In the genomic region with DNA sequence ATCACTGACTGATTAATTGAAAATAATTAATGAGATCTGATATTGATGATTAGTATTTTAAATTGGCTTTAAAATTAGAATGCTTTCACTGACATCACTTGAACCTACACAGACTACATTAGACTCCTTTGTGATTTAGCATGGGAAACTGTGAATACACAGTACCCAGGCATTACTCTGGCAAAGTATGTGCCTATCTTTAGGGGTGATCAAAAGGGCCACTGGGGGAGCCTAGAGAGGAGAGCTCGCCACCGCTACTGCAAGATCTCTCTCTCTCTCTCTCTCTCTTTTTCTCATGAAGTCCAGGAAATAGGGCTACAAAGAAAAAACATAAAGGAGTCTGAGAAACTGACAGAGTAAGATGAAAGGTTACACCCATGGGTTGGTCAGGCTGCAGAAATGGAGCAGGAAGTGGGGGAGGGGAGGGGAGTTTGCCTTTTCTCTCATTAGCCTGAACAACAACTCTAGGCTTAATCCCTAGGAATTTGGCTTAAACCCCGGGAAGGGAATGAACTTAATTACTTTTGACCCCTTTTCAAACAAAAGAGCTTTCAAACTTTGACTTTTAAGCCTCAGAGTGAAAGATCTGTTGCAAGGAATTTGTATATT, we compare ENCODE assay signal across 10 mouse cellular contexts. TPM values are rescaled to one million over a fixed set of nuclear protein-coding genes. Genes with fewer than 3 reads are reported as not detected.
DNase-seq lines count a peak whose midpoint lies in the region; ATAC-seq lines count a peak whose summit lies in the region.
"Had no signal": no experiment of that assay in that cellular context is flagged by ENCODE, and none has a peak within 500 bp of the region (broad histone marks: within the 10 kb centered on the region; RNA-seq: fewer than 3 reads in every experiment).

No protein-coding gene starts in this region.

- no peak overlapping the region for H3K4me2 ChIP-seq in forebrain, embryonic 11.5 days (ENCODE audit: low read depth, low read length, severe bottlenecking)
- H3K4me2 ChIP-seq in forebrain, embryonic 12.5 days = no peak overlapping the region
- H3K4me2 ChIP-seq in neural tube, embryonic 15.5 days = no peak overlapping the region
- H3K4me2 ChIP-seq: midbrain, embryonic 12.5 days had no signal

- ATAC-seq in forebrain, embryonic 11.5 days (replicated peaks; ENCODE audit: low FRiP score) = peak; percentile 36; the same call in 1 of the 2 replicates
- no peak for ATAC-seq in forebrain, embryonic 12.5 days (ENCODE audit: low FRiP score)
- ATAC-seq in neural tube, embryonic 15.5 days (ENCODE audit: low FRiP score) = no peak

- 0% methylated on average over 3 of the region's 3 CpGs for WGBS in forebrain, embryonic 11.5 days
- 2% methylated on average over 3 of the region's 3 CpGs for WGBS in forebrain, embryonic 12.5 days
- WGBS in neural tube, embryonic 15.5 days = 36% methylated on average over 3 of the region's 3 CpGs

- H3K4me1 ChIP-seq in forebrain, embryonic 11.5 days (replicated peaks; ENCODE audit: control insufficient read depth, insufficient read depth, low read length) = no peaks in the 10 kb centered on the region
- no peaks in the 10 kb centered on the region; the same call in 1 of the 2 replicates for H3K4me1 ChIP-seq in forebrain, embryonic 12.5 days
- no peaks in the 10 kb centered on the region for H3K4me1 ChIP-seq in neural tube, embryonic 15.5 days

- H3K9me3 ChIP-seq in forebrain, embryonic 11.5 days (ENCODE audit: control insufficient read depth, low read length) = no peaks in the 10 kb centered on the region
- no peaks in the 10 kb centered on the region for H3K9me3 ChIP-seq in forebrain, embryonic 12.5 days
- H3K9me3 ChIP-seq in neural tube, embryonic 15.5 days (replicated peaks) = no peaks in the 10 kb centered on the region
- H3K9me3 ChIP-seq: midbrain, embryonic 12.5 days had no signal

- H3K36me3 ChIP-seq in forebrain, embryonic 11.5 days (ENCODE audit: control insufficient read depth, insufficient read depth, low read length) = no peaks in the 10 kb centered on the region
- H3K36me3 ChIP-seq in forebrain, embryonic 12.5 days (replicated peaks) = no peaks in the 10 kb centered on the region
- no peaks in the 10 kb centered on the region for H3K36me3 ChIP-seq in neural tube, embryonic 15.5 days
- H3K36me3 ChIP-seq: midbrain, embryonic 12.5 days had no signal

- H3K27me3 ChIP-seq in forebrain, embryonic 11.5 days (ENCODE audit: control insufficient read depth, insufficient read depth, low read length) = no peaks in the 10 kb centered on the region
- no peaks in the 10 kb centered on the region for H3K27me3 ChIP-seq in forebrain, embryonic 12.5 days
- no peaks in the 10 kb centered on the region for H3K27me3 ChIP-seq in neural tube, embryonic 15.5 days (replicated peaks)
- H3K27me3 ChIP-seq: midbrain, embryonic 12.5 days had no signal

- H3K4me3 ChIP-seq in forebrain, embryonic 11.5 days (ENCODE audit: low read depth, low read length) = no peak overlapping the region
- H3K4me3 ChIP-seq in forebrain, embryonic 12.5 days (replicated peaks) = no peak overlapping the region
- no peak overlapping the region for H3K4me3 ChIP-seq in neural tube, embryonic 15.5 days (replicated peaks)
- H3K4me3 ChIP-seq: midbrain, embryonic 12.5 days had no signal

- peak; percentile 68 for DNase-seq in forebrain, embryonic 11.5 days (ENCODE audit: low spot score)
- peak; percentile 19 for DNase-seq in neural tube, embryonic 10.5 days (ENCODE audit: extremely low spot score, low spot score)
- peak; percentile 94 for DNase-seq in hindlimb bud, embryonic 11.5 days (ENCODE audit: extremely low spot score, low read depth, low spot score)
- DNase-seq in thymus, postnatal 0 days (ENCODE audit: low spot score) = peak; percentile 37
- DNase-seq in right cerebral cortex, postnatal 14 days = no peak
- DNase-seq in heart, adult 18-20 months = no peak

- H3K9ac ChIP-seq in forebrain, embryonic 11.5 days (ENCODE audit: low read length) = no peak overlapping the region
- no peak overlapping the region for H3K9ac ChIP-seq in forebrain, embryonic 12.5 days
- H3K9ac ChIP-seq in neural tube, embryonic 15.5 days (replicated peaks) = no peak overlapping the region
- H3K9ac ChIP-seq: midbrain, embryonic 12.5 days had no signal

- no peak overlapping the region for H3K27ac ChIP-seq in forebrain, embryonic 11.5 days (ENCODE audit: low read depth, low read length)
- no peak overlapping the region for H3K27ac ChIP-seq in forebrain, embryonic 12.5 days
- no peak overlapping the region for H3K27ac ChIP-seq in neural tube, embryonic 15.5 days (replicated peaks)
- H3K27ac ChIP-seq: midbrain, embryonic 12.5 days had no signal

RNA-seq across cellular contexts. Expression of a gene that starts 33.8 kb away (rescaled TPM):
- polyA plus RNA-seq in forebrain, embryonic 11.5 days (2014; fragmentation: Nextera tagmentation; extraction: Ambion mirVana) = 0.69 and 1.2 TPM in 2 replicates
- polyA plus RNA-seq in forebrain, embryonic 12.5 days (2016; fragmentation: Nextera tagmentation; extraction: Ambion mirVana) = 2.1 and 2.4 TPM in 2 replicates
- polyA plus RNA-seq in neural tube, embryonic 15.5 days (2015; fragmentation: Nextera tagmentation; extraction: Ambion mirVana) = 19.5 and 24.7 TPM in 2 replicates
- polyA plus RNA-seq in thymus, postnatal 0 days (2015; fragmentation: Nextera tagmentation; extraction: Ambion mirVana) = 0.14 TPM in 1 of 2 replicates, not detected in the other
- 1 to 10 TPM; 3.3 to 5.3 TPM for total RNA-seq in heart, adult 18-20 months (2021)
- total RNA-seq: common myeloid progenitor, adult 5-6 weeks had no signal

Comparison
In these comparisons a context has a peak if more than half of its experiments do, and no peak if none do; other contexts are left out.
1. DNase-seq: peak in forebrain, embryonic 11.5 days (single experiment), neural tube, embryonic 10.5 days (single experiment), hindlimb bud, embryonic 11.5 days (single experiment) and thymus, postnatal 0 days (single experiment); none in right cerebral cortex, postnatal 14 days (single experiment) and heart, adult 18-20 months (0 of 2).